Mouse (Mus musculus) heart, embryonic 10.5 days (tissue): ENCODE measurements around the gene Hnrnpl. TPM values are rescaled to one million over a fixed set of nuclear protein-coding genes. Genes with fewer than 3 reads are reported as not detected.

Source experiments
- DNase-seq: peaks from one replicate; pipeline ENCODE4 v3.0.0-alpha.2; 2017; ENCODE audit warnings: low spot score
- H3K27ac ChIP-seq: fragments of 300-500 bp; sonication (generic); 2 replicates; pipeline ENCODE4 v1.5.1; 2016; ENCODE audit warnings: mild to moderate bottlenecking
- H3K27me3 ChIP-seq: fragments of 300-500 bp; sonication (generic); 2 replicates; pipeline ENCODE4 v1.6.1; 2016; ENCODE audit warnings: mild to moderate bottlenecking; ENCODE audit not compliant: poor library complexity, insufficient read depth, severe bottlenecking
- H3K36me3 ChIP-seq: fragments of 300-500 bp; sonication (generic); 2 replicates; pipeline ENCODE4 v1.6.1; 2016; ENCODE audit warnings: mild to moderate bottlenecking, moderate library complexity
- H3K4me1 ChIP-seq: fragments of 300-500 bp; sonication (generic); 2 replicates; pipeline ENCODE4 v1.6.1; 2016; ENCODE audit warnings: mild to moderate bottlenecking
- H3K4me3 ChIP-seq: fragments of 300-500 bp; sonication (generic); 2 replicates; pipeline ENCODE4 v1.5.1; 2016; ENCODE audit warnings: mild to moderate bottlenecking, moderate library complexity
- H3K9me3 ChIP-seq: fragments of 300-500 bp; sonication (generic); 2 replicates; pipeline ENCODE4 v1.6.1; 2016; ENCODE audit warnings: mild to moderate bottlenecking, moderate library complexity
- WGBS: fragments of 180-500 bp; shearing (Covaris S2); methylation state at CpG from one replicate; pipeline ENCODE4 v1.1.7; 2016; 5-methylcytosine and 5-hydroxymethylcytosine counted together
- polyA plus RNA-seq: library from polyadenylated mRNA; unstranded; fragments of >200 nt; fragmentation: Nextera tagmentation; extraction: Ambion mirVana; gene quantifications from 2 replicates; pipeline ENCODE4 v1.2.1, GENCODE M21; 2016

Gene Hnrnpl
- polyA plus RNA-seq, 1 experiment from 2014 or later: 221 TPM

GRCm38 (mm10) chr7:28775129-28775528 lies 33.2 kb upstream of the Hnrnpl start:
- Histone ChIP-seq H3K36me3 (peaks cover 26% of the 10 kb centered on the region), H3K27ac (no peak overlapping the region), H3K9me3 (no peaks in the 10 kb centered on the region), H3K4me3 (no peak overlapping the region), H3K27me3 (no peaks in the 10 kb centered on the region), H3K4me1 (peaks cover 13% of the 10 kb centered on the region)
- 85% methylated on average over 7 of the region's 7 CpGs for WGBS
- DNase-seq: no peak

- H3K27me3 ChIP-seq: no peaks in the 10 kb centered on the region
- H3K27ac ChIP-seq: no peak overlapping the region
- DNase-seq: no peak
- peaks cover 23% of the 10 kb centered on the region for H3K4me1 ChIP-seq
- WGBS: 82% methylated on average over 9 of the region's 9 CpGs
- no peaks in the 10 kb centered on the region for H3K9me3 ChIP-seq
- H3K36me3 ChIP-seq: peaks cover 29% of the 10 kb centered on the region
- no peak overlapping the region for H3K4me3 ChIP-seq
Measured at GRCm38 (mm10) chr7:28778825-28779224, 29.5 kb upstream of the Hnrnpl start.

- peaks cover 24% of the 10 kb centered on the region; the same call in 1 of the 2 replicates for H3K36me3 ChIP-seq
- peaks cover 28% of the 10 kb centered on the region for H3K4me1 ChIP-seq
- DNase-seq: peak; percentile 86
- 48% methylated on average over 6 of the region's 6 CpGs for WGBS
- no peaks in the 10 kb centered on the region for H3K27me3 ChIP-seq
- H3K27ac ChIP-seq: peak overlapping the region; percentile 67; the same call in 1 of the 2 replicates
- H3K4me3 ChIP-seq: no peak overlapping the region
- H3K9me3 ChIP-seq: no peaks in the 10 kb centered on the region
Measured at GRCm38 (mm10) chr7:28780067-28780658, 28.2 kb upstream of the Hnrnpl start.

- Histone ChIP-seq H3K4me3 (no peak overlapping the region), H3K36me3 (peaks cover 21% of the 10 kb centered on the region), H3K27ac (no peak overlapping the region), H3K9me3 (no peaks in the 10 kb centered on the region), H3K4me1 (peaks cover 28% of the 10 kb centered on the region), H3K27me3 (no peaks in the 10 kb centered on the region)
- DNase-seq: no peak
- WGBS: 72% methylated on average over 7 of the region's 7 CpGs
Measured at GRCm38 (mm10) chr7:28780857-28781256, 27.5 kb upstream of the Hnrnpl start.

GRCm38 (mm10) chr7:28781261-28781663 lies 27.1 kb upstream of the Hnrnpl start:
- Histone ChIP-seq H3K27ac (no peak overlapping the region), H3K9me3 (no peaks in the 10 kb centered on the region), H3K27me3 (no peaks in the 10 kb centered on the region), H3K36me3 (peaks cover 24% of the 10 kb centered on the region), H3K4me3 (no peak overlapping the region), H3K4me1 (peaks cover 28% of the 10 kb centered on the region)
- 86% methylated on average over 8 of the region's 8 CpGs for WGBS
- no peak for DNase-seq

- no peak overlapping the region for H3K4me3 ChIP-seq
- no peaks in the 10 kb centered on the region for H3K27me3 ChIP-seq
- H3K4me1 ChIP-seq: peaks cover 38% of the 10 kb centered on the region
- H3K27ac ChIP-seq: no peak overlapping the region
- H3K9me3 ChIP-seq: no peaks in the 10 kb centered on the region
- 71% methylated on average over 5 of the region's 5 CpGs for WGBS
- no peak for DNase-seq
- peaks cover 23% of the 10 kb centered on the region for H3K36me3 ChIP-seq
Measured at GRCm38 (mm10) chr7:28785161-28785560, 23.2 kb upstream of the Hnrnpl start.

GRCm38 (mm10) chr7:28787884-28788283 lies 20.5 kb upstream of the Hnrnpl start:
- 89% methylated on average over 9 of the region's 9 CpGs for WGBS
- no peaks in the 10 kb centered on the region for H3K27me3 ChIP-seq
- peaks cover 23% of the 10 kb centered on the region for H3K36me3 ChIP-seq
- peaks cover 27% of the 10 kb centered on the region for H3K4me1 ChIP-seq
- no peaks in the 10 kb centered on the region for H3K9me3 ChIP-seq
- H3K27ac ChIP-seq: peak overlapping the region; percentile 3; the same call in 1 of the 2 replicates
- no peak for DNase-seq
- no peak overlapping the region for H3K4me3 ChIP-seq

GRCm38 (mm10) chr7:28788307-28789195 lies 19.8 kb upstream of the Hnrnpl start, which contains the start of gene Rinl:
Gene Rinl (plus strand): TSS chr7:28788969.
- Histone ChIP-seq H3K27ac (peak within 1 kb of the TSS; percentile 3; the same call in 1 of the 2 replicates), H3K9me3 (no peaks in the 10 kb centered on the region), H3K4me3 (no peak within 1 kb of the TSS), H3K36me3 (peaks cover 20% of the 10 kb centered on the region), H3K4me1 (peaks cover 25% of the 10 kb centered on the region), H3K27me3 (no peaks in the 10 kb centered on the region)
- WGBS: 57% methylated on average over 5 of the region's 5 CpGs
- DNase-seq: no peak

- H3K4me3 ChIP-seq: no peak overlapping the region
- peaks cover 20% of the 10 kb centered on the region; the same call in 1 of the 2 replicates for H3K36me3 ChIP-seq
- 84% methylated on average over 3 of the region's 3 CpGs for WGBS
- H3K4me1 ChIP-seq: peaks cover 25% of the 10 kb centered on the region
- no peak overlapping the region for H3K27ac ChIP-seq
- DNase-seq: no peak
- H3K9me3 ChIP-seq: no peaks in the 10 kb centered on the region
- H3K27me3 ChIP-seq: no peaks in the 10 kb centered on the region
Measured at GRCm38 (mm10) chr7:28789235-28789634, 19.1 kb upstream of the Hnrnpl start.

- Histone ChIP-seq H3K27me3 (no peaks in the 10 kb centered on the region), H3K4me1 (peaks cover 20% of the 10 kb centered on the region), H3K27ac (no peak overlapping the region), H3K9me3 (no peaks in the 10 kb centered on the region), H3K36me3 (peaks cover 16% of the 10 kb centered on the region; the same call in 1 of the 2 replicates), H3K4me3 (no peak overlapping the region)
- DNase-seq: no peak
- WGBS: 52% methylated on average over 8 of the region's 8 CpGs
Measured at GRCm38 (mm10) chr7:28790066-28790806, 18.1 kb upstream of the Hnrnpl start.

- H3K27ac ChIP-seq: no peak overlapping the region
- no peaks in the 10 kb centered on the region for H3K27me3 ChIP-seq
- H3K9me3 ChIP-seq: no peaks in the 10 kb centered on the region
- DNase-seq: no peak
- H3K36me3 ChIP-seq: 0 out of 2 replicates have a peak, but pooled peaks cover 10% of the 10 kb centered on the region
- H3K4me3 ChIP-seq: no peak overlapping the region
- peaks cover 34% of the 10 kb centered on the region for H3K4me1 ChIP-seq
Measured at GRCm38 (mm10) chr7:28791706-28792105, 16.6 kb upstream of the Hnrnpl start.

- no peaks in the 10 kb centered on the region for H3K9me3 ChIP-seq
- H3K4me3 ChIP-seq: no peak overlapping the region
- H3K27ac ChIP-seq: no peak overlapping the region
- peaks cover 40% of the 10 kb centered on the region for H3K4me1 ChIP-seq
- no peaks in the 10 kb centered on the region for H3K27me3 ChIP-seq
- H3K36me3 ChIP-seq: 0 out of 2 replicates have a peak, but pooled peaks cover 8% of the 10 kb centered on the region
- 62% methylated on average over 14 of the region's 14 CpGs for WGBS
- DNase-seq: no peak
Measured at GRCm38 (mm10) chr7:28792391-28793185, 15.8 kb upstream of the Hnrnpl start.
